Mouse (Mus musculus) heart, adult 2 months (tissue): ENCODE measurements around the gene Heph. TPM values are rescaled to one million over a fixed set of nuclear protein-coding genes. Genes with fewer than 3 reads are reported as not detected.

Experiments used
- DNase-seq, 2 experiments: peaks; one replicate each; pipeline ENCODE4 v3.0.0; 2021
- H3K27ac ChIP-seq: fragments of 200-600 bp; 2 replicates; pipeline ENCODE4 v1.8.1; 2022
- H3K27me3 ChIP-seq: fragments of 200-500 bp; 2 replicates; pipeline ENCODE4 v1.6.1; 2012; ENCODE audit warnings: mild to moderate bottlenecking, low read length, inconsistent platforms, mixed read lengths; ENCODE audit not compliant: control insufficient read depth, insufficient read depth
- H3K36me3 ChIP-seq: fragments of 200-500 bp; 2 replicates; pipeline ENCODE4 v1.6.1; 2012; ENCODE audit warnings: low read length, inconsistent platforms; ENCODE audit not compliant: control insufficient read depth, insufficient read depth
- H3K4me1 ChIP-seq: fragments of 200-500 bp; 2 replicates; pipeline ENCODE4 v1.6.1; 2011; ENCODE audit warnings: low read length; ENCODE audit not compliant: control insufficient read depth, insufficient read depth
- H3K4me3 ChIP-seq: fragments of 200-600 bp; 2 replicates; pipeline ENCODE4 v1.8.1; 2022
- H3K79me2 ChIP-seq: fragments of 200-500 bp; replicated peaks from 2 replicates; pipeline ENCODE4 v1.6.1; 2012; ENCODE audit warnings: mild to moderate bottlenecking, inconsistent platforms, low read length, moderate library complexity, mixed read lengths; ENCODE audit not compliant: control insufficient read depth, insufficient read depth
- H3K9ac ChIP-seq: fragments of 200-500 bp; 2 replicates; pipeline ENCODE4 v1.6.1; 2012; ENCODE audit warnings: low read depth, mild to moderate bottlenecking, control low read depth, inconsistent platforms, low read length, mixed read lengths
- CTCF ChIP-seq: fragments of 200-600 bp; IDR thresholded peaks from 2 replicates; pipeline ENCODE4 v1.8.1; 2022; ENCODE audit warnings: antibody characterized with exemption, mild to moderate bottlenecking, moderate library complexity
- EP300 ChIP-seq: fragments of 200-500 bp; IDR thresholded peaks from 2 replicates; pipeline ENCODE4 v1.6.1; 2011; ENCODE audit warnings: low read depth, low read length, control low read depth; ENCODE audit not compliant: insufficient read depth
- POLR2A ChIP-seq: fragments of 200-500 bp; IDR thresholded peaks from 2 replicates; pipeline ENCODE4 v1.6.1; 2011; ENCODE audit warnings: mild to moderate bottlenecking, low read depth, low read length, control low read depth; ENCODE audit not compliant: insufficient read depth
- WGBS: fragments of 180-500 bp; shearing (Covaris S2); methylation state at CpG from one replicate; pipeline ENCODE4 v1.1.7; 2018; 5-methylcytosine and 5-hydroxymethylcytosine counted together
- intact Hi-C: fragments of 180-260 bp; cut with DNase I; formaldehyde crosslinking; loops from one replicate; pipeline ENCODE4 v1.15.1; 2025
- polyA plus RNA-seq: library from polyadenylated mRNA; depleted of rRNA; stranded (reverse); fragments of >200 nt; gene quantifications from 2 replicates; pipeline ENCODE4 v1.2.3, GENCODE M21; 2012; rRNA removed
- total RNA-seq, 2 experiments: library from RNA; stranded (reverse); gene quantifications; 2 replicates each; pipeline ENCODE4 v1.2.3; 2021

Heph gene
- total and polyA plus RNA-seq, 3 experiments: 1.5 to 2.0 (median 1.9) TPM

GRCm38 (mm10) chrX:96501580-96501979 lies 46.4 kb downstream of the Heph start:
- H3K4me3 ChIP-seq: no peak overlapping the region
- no peaks in the 10 kb centered on the region for H3K27me3 ChIP-seq
- H3K79me2 ChIP-seq: no peaks in the 10 kb centered on the region
- no peaks in the 10 kb centered on the region for H3K36me3 ChIP-seq
- TF ChIP-seq POLR2A (no peak), CTCF (peak; percentile 48), EP300 (no peak)
- H3K4me1 ChIP-seq: no peaks in the 10 kb centered on the region
- no peak overlapping the region for H3K9ac ChIP-seq
- no peak overlapping the region for H3K27ac ChIP-seq
- 43% methylated on average over 1 of the region's 1 CpGs for whole genome bisulfite sequencing
- intact Hi-C loops: no loop called here
- DNase-seq: no peak

Other genes with a start within 250 kb of the Heph start
- gene Vsig4, start 161.9 kb upstream of the Heph start, total RNA-seq: under 1 TPM; 0.77 to 0.89 TPM
- gene Vsig4, start 161.9 kb upstream of the Heph start, polyA plus RNA-seq: 0.96 and 1.9 TPM in 2 replicates
- not detected for gene Hsf3, start 935 bp downstream of the Heph start, total RNA-seq
- gene Hsf3, start 935 bp downstream of the Heph start, polyA plus RNA-seq: not detected in 2 replicates